Mouse (Mus musculus) heart, postnatal 0 days (tissue): ENCODE measurements at regions not wholly inside any gene's neighbourhood (a gene's known extent, or its start where the extent isn't known, plus 50 kb on each side); places are given as distances from the start of the nearest gene placed in this dataset.

Source experiments
- CTCF ChIP-seq: IDR thresholded peaks from 2 replicates; pipeline ENCODE4 v1.5.1; 2016; ENCODE audit warnings: antibody characterized with exemption, control low read depth, low read depth
- EP300 ChIP-seq: IDR thresholded peaks from 2 replicates; pipeline ENCODE4 v1.6.1; 2016; ENCODE audit warnings: antibody characterized with exemption, low read depth

- no peak for TF ChIP-seq EP300
- no peak for TF ChIP-seq CTCF
Observed at GRCm38 (mm10) chr13:37599679-37600078, 178.5 kb upstream of the Rreb1 start.
